ENCODE assay signal across 8 mouse cellular contexts in genomic region chr2:167071641-167072601, GRCm38 (mm10). TPM values are rescaled to one million over a fixed set of nuclear protein-coding genes. Genes with fewer than 3 reads are reported as not detected.
A peak's percentile ranks its signal among the peaks of the same experiment; 100 is the strongest.
DNase-seq lines count a peak whose midpoint lies in the region; ATAC-seq and TF ChIP-seq lines count a peak whose summit lies in the region.

No protein-coding gene starts in this region.

- no peak for TF ChIP-seq RAD21 in MEL (IDR thresholded peaks at IDR 0.05; ENCODE audit: low read depth, low read length)

- no peak for TF ChIP-seq EP300 in MEL (IDR thresholded peaks at IDR 0.05; ENCODE audit: low read depth in 1 of 2, low read length in 2 of 2)

- 0 out of 4 replicates have a peak, but pooled peaks cover 0 to 3% of the 10 kb centered on the region in 2 experiments for H3K36me3 ChIP-seq in MEL (ENCODE audit: control insufficient read depth in 1 of 2, insufficient read depth in 2 of 2, low read length in 2 of 2)
- no peaks in the 10 kb centered on the region for H3K36me3 ChIP-seq in forebrain, postnatal 0 days (ENCODE audit: insufficient read depth)
- H3K36me3 ChIP-seq in neural tube, embryonic 15.5 days = peaks cover 3% of the 10 kb centered on the region; the same call in 1 of the 2 replicates

- DNase-seq in MEL (ENCODE audit: low read depth, low spot score) = peak; percentile 98
- peak; percentile 86 to 90 for DNase-seq in cerebellum, adult 2 months
- peak; percentile 99 for DNase-seq in forebrain, postnatal 0 days
- DNase-seq in heart, postnatal 4 days = peak; percentile 98
- DNase-seq in layer of hippocampus, adult 2 months (ENCODE audit: low spot score in 2 of 2) = peak; percentile 94 to 99
- peak; percentile 91 for DNase-seq in lung, adult 2 months
- DNase-seq in testis, postnatal 10 days (ENCODE audit: low spot score) = peak; percentile 99

- H3K9me3 ChIP-seq in MEL (replicated peaks; ENCODE audit: insufficient read depth, low read length) = no peaks in the 10 kb centered on the region
- H3K9me3 ChIP-seq in forebrain, postnatal 0 days (ENCODE audit: low read length) = no peaks in the 10 kb centered on the region
- no peaks in the 10 kb centered on the region for H3K9me3 ChIP-seq in neural tube, embryonic 15.5 days (replicated peaks)

- no peaks in the 10 kb centered on the region for H3K79me2 ChIP-seq in MEL (ENCODE audit: control insufficient read depth, insufficient read depth, low read length, poor library complexity)

- peak overlapping the region; percentile 70 for H3K4me2 ChIP-seq in forebrain, postnatal 0 days (ENCODE audit: low read depth)
- peak overlapping the region; percentile 81 for H3K4me2 ChIP-seq in neural tube, embryonic 15.5 days

- no peaks in the 10 kb centered on the region for H3K27me3 ChIP-seq in MEL (ENCODE audit: control insufficient read depth in 1 of 2, insufficient read depth in 2 of 2, low read length in 2 of 2)
- H3K27me3 ChIP-seq in cerebellum, adult 2 months (ENCODE audit: control insufficient read depth, insufficient read depth, low read length) = no peaks in the 10 kb centered on the region
- no peaks in the 10 kb centered on the region for H3K27me3 ChIP-seq in forebrain, postnatal 0 days (ENCODE audit: insufficient read depth, low read length)
- no peaks in the 10 kb centered on the region for H3K27me3 ChIP-seq in neural tube, embryonic 15.5 days (replicated peaks)

- H3K27ac ChIP-seq in MEL (ENCODE audit: control insufficient read depth, low read depth, low read length) = peak overlapping the region; percentile 80
- H3K27ac ChIP-seq in cerebellum, adult 2 months (ENCODE audit: insufficient read depth, low read length) = no peak overlapping the region
- H3K27ac ChIP-seq in forebrain, postnatal 0 days (ENCODE audit: low read depth, low read length) = peak overlapping the region; percentile 80
- H3K27ac ChIP-seq in layer of hippocampus, adult 2 months = peak overlapping the region; percentile 91
- H3K27ac ChIP-seq in neural tube, embryonic 15.5 days (replicated peaks) = peak overlapping the region; percentile 89

- 17% methylated on average over 22 of the region's 22 CpGs for WGBS in cerebellum, adult 2 months
- WGBS in forebrain, postnatal 0 days = 7% methylated on average over 22 of the region's 22 CpGs
- 6% methylated on average over 22 of the region's 22 CpGs for WGBS in lung, adult 2 months
- 8% methylated on average over 22 of the region's 22 CpGs for WGBS in neural tube, embryonic 15.5 days

- H3K4me1 ChIP-seq in MEL (ENCODE audit: control insufficient read depth in 1 of 2, insufficient read depth in 2 of 2, low read length in 2 of 2) = peaks cover 3 to 14% of the 10 kb centered on the region in 2 experiments; a peak in 2 of 4 replicates
- H3K4me1 ChIP-seq in cerebellum, adult 2 months (ENCODE audit: control insufficient read depth, insufficient read depth, low read length) = peaks cover 18% of the 10 kb centered on the region
- no peaks in the 10 kb centered on the region for H3K4me1 ChIP-seq in forebrain, postnatal 0 days (ENCODE audit: insufficient read depth)
- H3K4me1 ChIP-seq in lung, adult 2 months (ENCODE audit: control insufficient read depth, insufficient read depth, low read length) = no peaks in the 10 kb centered on the region
- H3K4me1 ChIP-seq in neural tube, embryonic 15.5 days = peaks cover 16% of the 10 kb centered on the region

- peak in 2 of 3 experiments; percentile 99 to 100; a peak in 4 of 6 replicates for TF ChIP-seq CTCF in MEL (IDR thresholded peaks at IDR 0.05 in 2 of 3, conservative IDR thresholded peaks at IDR 0.05 in 1 of 3; ENCODE audit: control insufficient read depth in 1 of 3, insufficient read depth in 1 of 3, low read depth in 2 of 3, low read length in 3 of 3, poor library complexity in 1 of 3, severe bottlenecking in 1 of 3)
- peak; percentile 100 for TF ChIP-seq CTCF in cerebellum, adult 2 months (IDR thresholded peaks at IDR 0.05; ENCODE audit: borderline replicate concordance, insufficient read depth, low read depth, low read length)
- TF ChIP-seq CTCF in forebrain, postnatal 0 days (IDR thresholded peaks at IDR 0.05; ENCODE audit: low read depth) = peak; percentile 100
- peak; percentile 100 for TF ChIP-seq CTCF in layer of hippocampus, adult 2 months (conservative IDR thresholded peaks at IDR 0.05)
- peak; percentile 100 for TF ChIP-seq CTCF in lung, adult 2 months (IDR thresholded peaks at IDR 0.05; ENCODE audit: insufficient read depth, low read length)

- peak overlapping the region; percentile 65 to 86 for H3K4me3 ChIP-seq in MEL (ENCODE audit: control insufficient read depth in 1 of 2, insufficient read depth in 1 of 2, low read depth in 2 of 2, low read length in 2 of 2)
- peak overlapping the region; percentile 64 for H3K4me3 ChIP-seq in cerebellum, adult 2 months (replicated peaks; ENCODE audit: insufficient read depth, low read depth, low read length)
- H3K4me3 ChIP-seq in forebrain, postnatal 0 days (ENCODE audit: low read depth, low read length) = peak overlapping the region; percentile 46
- peak overlapping the region; percentile 65 for H3K4me3 ChIP-seq in layer of hippocampus, adult 2 months
- peak overlapping the region; percentile 61 for H3K4me3 ChIP-seq in lung, adult 2 months (replicated peaks; ENCODE audit: extremely low read depth, low read depth, low read length)
- peak overlapping the region; percentile 55 for H3K4me3 ChIP-seq in neural tube, embryonic 15.5 days (replicated peaks)

- ATAC-seq in forebrain, postnatal 0 days = peak; percentile 99
- peak; percentile 97 for ATAC-seq in neural tube, embryonic 15.5 days (ENCODE audit: low FRiP score)

- peak; percentile 53 to 90 for TF ChIP-seq POLR2A in MEL (IDR thresholded peaks at IDR 0.05; ENCODE audit: control insufficient read depth in 1 of 2, insufficient read depth in 1 of 2, low read depth in 1 of 2, low read length in 2 of 2, poor library complexity in 1 of 2)
- no peak for TF ChIP-seq POLR2A in cerebellum, adult 2 months (IDR thresholded peaks at IDR 0.05; ENCODE audit: borderline replicate concordance, insufficient read depth, low read length)
- no peak for TF ChIP-seq POLR2A in lung, adult 2 months (IDR thresholded peaks at IDR 0.05; ENCODE audit: borderline replicate concordance, extremely low read depth, low read depth, low read length)

- peak overlapping the region; percentile 65 for H3K9ac ChIP-seq in MEL (ENCODE audit: control insufficient read depth, low read depth, low read length, poor library complexity, severe bottlenecking)
- peak overlapping the region; percentile 50 for H3K9ac ChIP-seq in forebrain, postnatal 0 days
- peak overlapping the region; percentile 64 for H3K9ac ChIP-seq in neural tube, embryonic 15.5 days (replicated peaks)

TF ChIP-seq in MEL, 35 proteins besides CTCF, POLR2A, EP300 and RAD21:
- TF ChIP-seq USF2 (IDR thresholded peaks at IDR 0.05; ENCODE audit: borderline replicate concordance in 1 of 2, insufficient read depth in 1 of 2, low read depth in 1 of 2, low read length in 2 of 2) (no peak), TCF12 (IDR thresholded peaks at IDR 0.05; ENCODE audit: low read depth, low read length) (no peak), TBP (IDR thresholded peaks at IDR 0.05; ENCODE audit: low read depth, low read length) (peak; percentile 86)

RNA-seq across cellular contexts. Expression of gene Znfx1, which starts 9.1 kb away (rescaled TPM):
- 12.1 and 15.6 TPM in 2 replicates for total RNA-seq in MEL (2012; rRNA removed)
- polyA plus RNA-seq in MEL (2012; ENCODE audit: insufficient read depth in 1 of 2, insufficient read length in 2 of 2, low read depth in 1 of 2, low replicate concordance in 2 of 2, missing spikeins in 1 of 2) = 10 to 100 TPM in 1 of 2 experiments, not detected in 1; 17.1 TPM
- 25.4 and 25.9 TPM in 2 replicates for polyA plus RNA-seq in cerebellum, adult 2 months (2012; rRNA removed)
- total RNA-seq in forebrain, postnatal 0 days (2014; rRNA removed) = 20.5 and 25.4 TPM in 2 replicates
- polyA plus RNA-seq in forebrain, postnatal 0 days (2015; fragmentation: Nextera tagmentation; extraction: Ambion mirVana) = 2.2 and 4.4 TPM in 2 replicates
- 10 to 100 TPM; 19.7 to 22.4 TPM for total RNA-seq in heart, postnatal 4 days (2021)
- 10 to 100 TPM; 38.5 to 45.6 TPM for total RNA-seq in layer of hippocampus, adult 2 months (2021)
- polyA plus RNA-seq in lung, adult 2 months (2012; rRNA removed) = 39.4 and 46.6 TPM in 2 replicates
- polyA plus RNA-seq in neural tube, embryonic 15.5 days (2015; fragmentation: Nextera tagmentation; extraction: Ambion mirVana) = 8.4 and 8.8 TPM in 2 replicates

RNA-seq across cellular contexts. Expression of gene Ddx27, which starts 56.9 kb away (rescaled TPM):
- 125 and 143 TPM in 2 replicates for total RNA-seq in MEL (2012; rRNA removed)
- 100 to 1,000 TPM in 1 of 2 experiments, 10 to 100 TPM in 1; 61.7 to 181 TPM for polyA plus RNA-seq in MEL (2012; ENCODE audit: insufficient read depth in 1 of 2, insufficient read length in 2 of 2, low read depth in 1 of 2, low replicate concordance in 2 of 2, missing spikeins in 1 of 2)
- polyA plus RNA-seq in cerebellum, adult 2 months (2012; rRNA removed) = 33.5 TPM in 2 replicates
- 37.9 and 42.5 TPM in 2 replicates for total RNA-seq in forebrain, postnatal 0 days (2014; rRNA removed)
- polyA plus RNA-seq in forebrain, postnatal 0 days (2015; fragmentation: Nextera tagmentation; extraction: Ambion mirVana) = 28.4 and 36.9 TPM in 2 replicates
- total RNA-seq in heart, postnatal 4 days (2021) = 10 to 100 TPM; 22.0 to 23.6 TPM
- 10 to 100 TPM; 32.8 to 37.5 TPM for total RNA-seq in layer of hippocampus, adult 2 months (2021)
- 17.3 and 18.6 TPM in 2 replicates for polyA plus RNA-seq in lung, adult 2 months (2012; rRNA removed)
- polyA plus RNA-seq in neural tube, embryonic 15.5 days (2015; fragmentation: Nextera tagmentation; extraction: Ambion mirVana) = 32.5 and 42.8 TPM in 2 replicates

Comparison
In these comparisons a context has a peak if more than half of its experiments do, and no peak if none do; other contexts are left out.
1. POLR2A ChIP-seq: peak in MEL (2 of 2); none in cerebellum, adult 2 months (single experiment) and lung, adult 2 months (single experiment).
2. Peak in every context shown above with its lines, with median percentiles within 50 percentile points of each other: DNase-seq, H3K4me3 ChIP-seq, H3K9ac ChIP-seq and CTCF ChIP-seq.